Mouse (Mus musculus) spleen, postnatal 4 days (tissue): Measurements from ENCODE around the gene Gm13694.

Experiments
- DNase-seq, 2 experiments: peaks; one replicate each; pipeline ENCODE4 v3.0.0; 2022; ENCODE audit warnings: low spot score in 2 of 2

Gene Gm13694

GRCm38 (mm10) chr2:84025217-84025616, 46.5 kb downstream of the Gm13694 start:
- no peak for DNase-seq
